Mouse (Mus musculus) adrenal gland, adult 8-10 months (tissue): ENCODE results near the gene Mfrp. TPM values are rescaled to one million over a fixed set of nuclear protein-coding genes. Genes with fewer than 3 reads are reported as not detected.
A peak's percentile ranks its signal among the peaks of the same experiment; 100 is the strongest.

Experiments
- DNase-seq: peaks from one replicate; pipeline ENCODE4 v3.0.0; 2022
- total RNA-seq, 4 experiments: library from RNA; stranded (reverse); gene quantifications; 2 replicates each; pipeline ENCODE4 v1.2.4; 2022

Mfrp gene
- total RNA-seq, 4 experiments from 2014 or later, result 0.10 to 0.31 TPM; not detected in 2

DNA sequence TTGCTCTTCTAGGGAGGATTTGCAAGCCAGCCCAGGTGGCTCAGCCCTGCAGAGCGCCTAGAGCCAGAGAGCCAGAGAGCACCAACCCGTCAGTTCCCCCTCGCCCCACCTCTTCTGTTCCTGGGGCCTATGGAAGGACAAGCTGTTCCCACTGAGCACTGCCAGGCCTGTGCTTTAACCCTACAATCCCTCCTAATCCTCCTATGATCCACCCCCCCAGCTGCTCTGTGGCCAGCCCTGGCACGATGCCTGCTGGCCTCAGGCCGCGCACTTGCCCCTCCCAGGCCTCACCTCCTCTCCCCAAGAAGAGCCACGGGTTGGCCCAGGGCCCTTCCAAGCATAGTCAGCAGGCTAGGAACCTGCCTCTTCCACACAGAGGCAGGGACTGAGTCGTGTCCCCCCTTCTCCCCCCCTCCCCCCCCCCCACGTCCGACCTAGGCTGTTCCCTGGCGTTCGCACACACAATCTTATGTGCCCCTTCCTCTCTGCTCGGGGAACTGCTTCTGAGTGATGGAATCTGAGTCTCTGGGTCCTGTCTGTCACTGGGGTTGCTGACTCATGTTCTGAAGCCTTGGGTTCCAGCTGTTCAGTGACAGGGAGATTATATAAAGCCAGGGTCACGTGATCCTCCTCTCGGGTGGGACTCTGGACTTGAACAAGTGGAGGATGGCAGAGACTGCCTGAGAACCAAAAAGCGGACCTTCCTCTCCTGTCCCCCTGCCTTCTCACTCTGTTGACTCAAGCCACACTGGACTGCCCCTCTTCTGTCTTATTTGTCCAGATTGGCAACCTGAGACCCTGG, 22.4 kb upstream of the Mfrp start:
- peak; percentile 85 for DNase-seq

DNA sequence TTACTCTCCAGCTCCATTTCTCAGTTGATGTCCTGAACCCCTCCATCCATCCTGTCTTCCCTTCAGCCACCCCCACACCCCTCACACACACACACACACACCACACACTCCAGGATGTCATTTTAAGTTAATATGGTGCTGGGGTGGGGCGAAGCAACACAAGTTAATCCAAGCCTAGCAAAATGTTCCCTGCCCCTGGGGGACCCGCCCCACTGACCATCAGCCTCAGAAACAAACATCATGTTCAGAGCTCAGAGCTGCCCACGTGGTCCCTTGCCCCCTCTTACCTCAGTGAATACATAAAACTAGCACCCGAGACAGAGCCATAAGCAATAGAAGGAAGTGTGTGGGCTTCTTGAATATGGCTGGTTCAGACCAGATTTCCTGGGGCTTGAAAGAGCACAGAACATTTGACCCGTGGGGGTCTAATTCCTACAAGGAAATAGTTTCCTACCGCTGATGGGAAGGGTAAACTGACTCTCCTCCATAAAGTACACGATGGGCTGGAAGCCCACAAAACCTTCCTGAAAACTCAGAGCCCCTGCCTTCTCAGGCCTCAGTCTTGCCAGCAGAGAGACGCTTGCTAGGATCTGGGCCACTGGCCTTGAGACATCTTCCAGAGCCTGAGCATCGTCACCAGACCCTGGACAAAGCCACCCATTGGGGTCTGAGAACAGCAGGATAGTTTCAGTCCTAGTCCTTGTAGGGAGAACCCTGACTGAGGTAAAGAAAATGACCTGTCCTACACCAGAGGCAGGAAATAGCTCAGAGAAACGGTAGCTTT, 21.3 kb upstream of the Mfrp start:
- peak; percentile 10 for DNase-seq

DNA sequence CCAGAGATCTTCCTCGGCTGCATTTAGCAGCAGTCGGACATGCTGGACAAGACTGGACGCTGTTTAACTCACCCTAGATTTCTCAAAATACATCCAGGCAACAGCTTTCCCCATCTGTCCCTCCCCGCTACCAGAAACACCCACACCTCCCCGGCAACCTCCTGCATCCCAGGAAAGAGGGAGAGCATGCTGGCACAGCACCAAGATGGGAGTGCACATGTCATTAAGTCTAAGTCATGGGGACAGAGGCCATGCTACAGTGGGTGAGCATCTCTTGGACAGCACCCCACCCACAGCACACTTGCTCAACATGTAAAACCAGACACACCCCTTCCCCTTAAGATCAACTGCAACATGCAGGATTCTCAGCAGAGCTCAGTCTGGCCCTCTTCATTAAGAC, 20.6 kb upstream of the Mfrp start:
- no peak for DNase-seq

DNA sequence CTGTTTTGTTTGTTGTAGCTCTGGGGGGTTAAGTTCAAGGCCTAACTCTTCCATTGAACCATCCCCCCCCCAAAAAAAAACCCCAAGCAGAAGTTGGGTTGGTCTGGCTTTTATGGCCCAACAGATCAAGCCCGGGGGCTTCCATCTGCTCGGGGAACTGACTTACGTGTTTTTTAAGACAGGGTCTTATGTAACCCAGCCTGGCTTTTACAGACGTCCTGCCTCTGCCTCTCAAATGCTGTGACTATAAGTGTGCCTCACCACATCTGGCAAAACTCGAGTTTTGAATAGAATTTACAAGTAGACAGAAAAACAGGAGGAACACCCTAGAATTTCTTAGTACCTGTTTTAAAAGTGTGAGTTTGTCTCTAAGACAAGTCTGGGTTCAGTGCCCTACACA, 19.9 kb upstream of the Mfrp start:
- DNase-seq, result no peak

DNA sequence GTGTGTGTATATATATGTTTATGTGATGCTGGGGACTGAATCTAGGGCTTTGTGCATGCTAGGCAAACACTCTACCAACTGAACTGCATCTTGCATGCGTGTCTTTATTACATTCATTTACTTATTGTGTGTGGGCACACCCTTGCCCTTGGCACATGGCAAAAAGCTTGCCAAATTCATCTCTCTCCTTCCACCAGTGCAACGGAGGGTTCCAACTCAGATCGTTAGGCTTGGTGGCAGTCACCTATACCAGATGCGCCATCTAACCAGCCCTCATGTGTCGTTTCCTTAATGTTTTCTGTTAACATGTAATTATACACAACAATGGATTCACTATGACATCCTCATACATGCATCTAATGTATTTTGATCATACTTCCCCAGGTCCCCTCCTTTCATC, 19.3 kb upstream of the Mfrp start:
- DNase-seq, result no peak

DNA sequence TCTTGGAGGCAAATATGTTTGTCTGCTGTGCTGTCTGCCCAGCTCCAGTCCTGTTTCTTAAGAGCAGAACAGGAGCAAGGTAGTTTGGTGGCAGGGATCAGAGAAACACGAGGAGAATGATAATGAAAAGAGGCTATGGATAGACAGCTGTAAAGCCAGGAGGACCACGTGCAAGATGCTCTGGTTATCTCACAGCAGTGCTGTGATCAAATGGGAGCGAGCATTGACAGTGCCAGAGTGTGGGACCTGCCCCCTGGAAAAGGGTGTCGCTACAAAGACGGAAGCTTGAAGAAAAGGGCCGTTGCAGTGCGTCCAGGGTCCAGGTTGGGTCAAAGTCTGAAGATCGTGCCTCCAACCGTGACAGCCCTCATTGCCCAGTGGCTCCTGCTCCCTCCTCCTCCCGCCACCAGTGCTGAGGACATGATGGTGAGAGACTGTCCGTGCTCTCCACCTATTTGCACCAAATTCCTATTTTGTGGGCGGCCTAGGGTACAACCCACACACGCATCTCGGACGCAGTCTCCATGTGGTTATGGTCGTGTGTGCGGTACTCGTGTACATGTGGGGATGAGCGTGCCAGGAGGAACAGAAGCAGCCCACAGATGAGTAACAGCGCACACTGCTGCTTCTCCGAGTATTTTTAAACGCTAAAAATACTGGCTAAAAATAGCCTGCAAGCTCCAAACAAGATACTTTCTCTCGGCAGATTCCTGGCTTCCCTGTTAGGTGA, 18.0 kb upstream of the Mfrp start:
- DNase-seq, result no peak

DNA sequence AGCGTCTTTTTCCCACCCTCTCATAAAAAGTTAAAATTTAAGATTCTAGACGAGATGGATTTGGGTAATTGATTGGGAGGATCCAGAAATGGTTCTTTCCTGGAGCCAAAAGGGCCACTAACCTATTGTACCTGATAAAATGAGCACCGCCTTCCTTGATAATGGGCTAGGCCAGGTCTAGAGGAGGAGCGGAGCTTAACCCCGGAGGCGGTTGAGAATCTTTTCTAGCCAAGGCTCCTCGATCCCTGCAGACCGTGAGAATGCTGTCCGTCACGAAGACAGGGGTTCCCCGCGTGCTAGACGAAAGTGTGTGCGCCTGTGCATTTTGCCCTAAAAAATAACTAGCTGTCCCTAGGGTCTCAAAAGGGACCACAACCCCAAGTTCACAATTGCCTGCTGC, 17.3 kb upstream of the Mfrp start:
- no peak for DNase-seq

DNA sequence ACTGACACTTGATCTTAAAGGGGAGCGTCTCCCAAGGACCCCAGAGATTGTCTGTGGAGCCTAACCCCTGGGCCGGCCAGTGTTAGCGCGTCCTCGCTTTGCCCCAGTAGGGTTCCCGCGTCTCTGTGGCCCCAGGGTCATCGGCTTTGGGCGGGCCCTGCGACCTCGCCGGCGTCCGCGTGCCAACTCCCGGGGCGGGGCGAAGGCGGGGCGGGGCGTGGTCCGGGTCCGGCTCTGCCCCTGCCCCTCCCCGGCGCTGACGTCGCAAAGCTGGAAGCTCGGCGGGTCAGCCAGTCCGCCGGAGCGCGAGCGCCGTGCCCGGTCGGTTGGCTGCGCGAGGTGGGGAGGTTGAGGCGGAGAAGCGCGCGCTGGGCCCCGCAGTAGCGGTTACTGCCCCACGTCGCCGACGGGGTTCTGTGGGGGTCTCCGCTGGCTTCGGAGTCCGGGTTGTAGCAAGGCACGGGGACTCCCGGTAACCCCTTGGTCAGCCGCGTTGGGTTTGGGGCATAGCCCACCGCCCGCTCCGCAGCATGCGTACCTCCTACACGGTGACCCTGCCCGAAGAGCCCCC, 16.8 kb upstream of the Mfrp start:
- DNase-seq, result peak; percentile 93

DNA sequence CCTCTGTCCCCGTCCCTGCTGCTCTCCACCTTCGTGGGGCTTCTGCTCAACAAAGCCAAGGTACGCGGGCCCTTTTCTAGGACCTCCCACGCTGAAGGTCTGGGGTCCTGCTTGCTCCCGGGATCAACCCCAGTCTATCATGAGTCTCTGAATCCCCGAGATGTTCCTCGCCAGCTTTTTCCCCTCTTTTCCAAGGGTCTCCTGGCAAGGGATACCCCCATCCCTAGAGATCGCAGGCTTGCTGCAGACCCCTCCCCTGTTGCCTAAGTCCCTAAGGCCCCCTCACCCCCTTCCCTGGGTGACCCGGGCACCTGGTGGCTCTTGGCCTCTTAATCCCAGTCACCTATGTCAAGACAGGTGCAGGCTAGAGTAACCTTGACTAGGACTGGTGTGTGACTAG, 16.3 kb upstream of the Mfrp start:
- no peak for DNase-seq

DNA sequence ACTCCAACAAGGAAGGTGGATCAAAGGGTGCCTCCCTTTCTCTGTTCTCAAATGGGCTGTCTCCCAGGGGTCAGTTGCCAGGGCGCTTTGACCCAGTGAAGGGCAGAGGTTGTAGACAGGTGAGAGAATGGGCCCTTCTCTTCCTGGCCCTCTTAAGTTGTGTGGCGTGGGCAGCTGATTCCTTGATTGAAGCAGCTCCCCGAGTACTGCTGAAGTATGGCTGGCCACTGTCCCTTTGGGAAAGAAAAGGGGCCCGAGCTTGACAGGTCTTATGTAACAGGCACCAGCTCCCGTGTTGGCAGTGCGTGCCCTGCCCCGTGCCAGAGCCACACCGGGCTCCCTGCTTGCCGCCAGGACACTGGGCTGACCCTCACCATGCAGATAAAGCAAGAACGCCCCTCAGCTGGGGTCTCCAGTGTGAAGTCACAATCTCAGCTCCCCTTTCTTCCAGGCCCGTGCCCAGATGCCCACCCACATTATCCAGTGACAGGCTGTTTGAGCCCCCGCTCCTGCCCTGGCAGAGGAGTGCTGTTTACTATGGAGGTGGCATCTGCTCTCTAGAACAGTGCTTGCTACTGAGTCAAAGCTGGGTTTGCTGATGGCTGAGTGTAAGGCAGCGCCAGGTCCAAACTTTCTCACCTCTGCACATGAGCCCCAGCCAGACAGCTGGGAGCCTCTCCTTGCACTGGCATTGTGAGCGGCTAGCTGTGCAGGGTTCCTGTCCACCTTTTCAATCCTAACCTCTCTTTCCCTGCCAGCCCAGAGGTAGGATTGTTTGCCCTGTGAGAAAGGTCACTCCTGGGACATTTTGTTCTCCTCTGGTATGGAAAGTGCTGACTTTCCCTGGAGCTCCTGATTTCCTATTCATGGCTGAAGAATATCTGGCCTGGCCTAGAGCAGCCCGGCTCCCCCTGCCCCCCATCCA, 15.5 kb upstream of the Mfrp start:
- DNase-seq, result peak; percentile 67

DNA sequence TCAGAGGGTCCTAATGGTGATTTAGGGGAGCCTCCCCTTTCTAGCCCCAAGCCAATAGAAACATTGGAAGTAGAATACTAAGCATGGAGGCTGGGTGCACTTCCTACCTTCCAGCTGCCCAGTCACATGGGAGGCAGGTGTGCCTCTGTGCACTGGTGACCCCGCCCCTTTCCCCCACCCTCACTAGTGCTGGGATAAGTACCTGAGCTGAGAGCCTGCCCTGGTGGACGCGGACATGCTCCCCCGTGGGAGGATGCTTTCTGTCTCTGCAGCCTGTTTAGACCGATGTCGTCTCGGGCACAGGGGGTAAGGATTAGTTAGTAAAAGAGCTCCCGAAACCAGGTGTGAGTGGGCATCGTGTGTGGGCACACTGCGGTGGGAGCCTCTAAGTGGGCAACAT, 14.6 kb upstream of the Mfrp start:
- DNase-seq, result no peak

DNA sequence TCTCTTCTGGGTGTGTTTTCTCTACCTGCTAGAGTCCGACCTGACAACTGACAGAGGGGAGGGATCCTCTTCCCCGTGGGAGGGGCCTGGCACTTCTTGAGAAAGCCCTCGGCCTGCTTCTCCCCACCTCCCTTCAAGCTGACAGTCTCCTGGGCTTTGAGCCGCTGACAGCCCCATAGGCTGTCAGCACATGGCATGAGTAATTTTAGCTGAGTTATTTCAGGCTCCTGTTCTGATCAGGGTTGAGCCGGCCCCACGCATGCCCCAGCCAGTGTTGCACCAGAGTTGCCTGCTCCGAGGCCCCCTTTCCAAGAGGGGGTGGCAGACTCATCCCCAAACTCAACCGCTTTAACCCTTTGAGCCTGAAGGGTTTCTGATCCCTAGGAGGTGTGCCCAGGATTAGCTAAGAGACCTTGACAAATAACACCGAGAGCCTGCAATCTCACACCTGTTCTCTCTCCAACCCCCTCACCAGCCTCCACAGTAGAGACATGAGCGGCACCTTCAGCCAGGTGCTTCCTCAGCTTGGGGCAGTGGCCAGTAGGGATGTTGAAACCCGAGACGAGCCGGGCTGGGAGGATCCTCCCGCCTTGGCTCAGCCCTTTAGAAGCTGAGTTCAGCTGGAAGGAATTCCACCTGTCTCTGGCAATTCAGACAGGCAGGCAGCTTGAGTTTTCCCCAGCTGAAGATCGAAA, 13.6 kb upstream of the Mfrp start:
- no peak for DNase-seq

DNA sequence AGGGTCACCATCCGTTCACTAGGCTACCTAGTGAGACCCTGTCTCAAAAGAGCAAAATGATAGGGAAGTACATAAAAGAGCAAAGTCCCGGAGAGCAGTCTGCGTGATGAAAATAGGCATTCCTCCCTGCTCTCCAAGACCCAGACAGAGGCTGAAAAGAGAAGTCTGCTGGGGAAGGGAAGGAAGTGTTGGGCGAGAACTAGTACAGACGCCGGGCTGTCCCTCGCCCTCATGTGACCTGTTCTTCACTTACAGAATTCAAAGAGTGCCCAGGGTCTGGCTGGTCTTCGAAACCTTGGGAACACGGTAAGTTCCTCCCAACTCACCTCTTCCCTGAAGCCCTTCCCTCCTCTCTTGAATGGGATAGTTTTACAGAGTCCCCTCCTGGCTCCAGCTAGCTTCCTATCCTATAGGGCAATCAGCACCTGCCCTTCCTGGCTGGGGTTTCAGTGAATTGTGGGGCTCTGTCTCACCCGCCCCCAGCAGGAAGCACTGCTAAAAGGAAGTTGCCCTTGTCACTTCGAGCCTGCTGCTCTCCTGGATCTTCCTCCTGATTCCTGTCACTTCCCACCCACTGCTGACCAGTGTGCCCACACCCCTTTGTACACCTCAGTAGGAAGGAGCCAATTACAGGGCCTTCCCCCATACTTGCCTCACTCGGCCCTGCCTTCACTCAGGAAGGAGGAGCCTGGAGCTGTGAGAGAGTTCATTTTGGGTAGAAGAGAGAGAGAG, 12.5 kb upstream of the Mfrp start:
- no peak for DNase-seq

DNA sequence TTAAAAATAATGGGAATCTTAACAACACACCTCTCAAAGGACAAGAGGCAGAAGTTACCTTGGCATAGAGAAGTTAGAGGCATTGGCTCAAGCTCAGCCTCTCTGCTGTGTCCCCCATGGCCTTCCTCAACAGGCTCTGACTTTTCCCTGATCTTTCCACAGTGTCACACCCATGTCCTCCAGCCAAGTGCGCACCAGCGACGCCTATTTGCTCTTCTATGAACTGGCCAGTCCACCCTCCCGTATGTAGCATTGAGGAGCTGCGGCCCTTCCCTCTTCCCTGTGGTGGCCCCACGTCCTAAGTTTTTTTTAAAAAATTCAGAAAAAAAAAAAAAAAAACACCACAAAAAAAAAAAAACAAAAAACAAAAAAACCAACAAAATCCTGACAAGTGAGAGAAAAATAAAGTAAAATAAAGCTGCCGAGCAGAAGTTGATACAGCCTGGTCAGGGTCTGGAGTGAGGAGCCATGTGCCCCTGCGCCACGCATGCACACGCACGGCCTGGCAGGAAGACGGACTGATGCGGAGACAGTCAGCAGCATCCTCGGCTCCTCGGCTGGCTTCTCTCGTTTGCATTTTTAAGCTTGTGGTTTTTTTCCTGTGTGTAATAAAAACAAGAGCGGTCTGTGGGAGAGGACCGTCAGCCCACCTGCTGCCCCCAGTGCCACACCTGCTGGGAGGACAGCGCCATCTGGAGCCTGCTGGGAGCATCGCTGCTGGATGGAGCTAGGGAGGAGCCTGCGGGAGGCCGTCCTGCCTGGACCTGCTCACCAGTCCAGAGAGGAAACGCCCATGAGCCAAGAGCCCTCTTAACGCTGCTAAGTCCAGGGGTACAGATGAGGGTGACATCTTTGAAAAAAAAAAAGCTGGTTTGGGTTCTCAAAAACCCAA, 7.7 kb upstream of the Mfrp start:
- no peak for DNase-seq

DNA sequence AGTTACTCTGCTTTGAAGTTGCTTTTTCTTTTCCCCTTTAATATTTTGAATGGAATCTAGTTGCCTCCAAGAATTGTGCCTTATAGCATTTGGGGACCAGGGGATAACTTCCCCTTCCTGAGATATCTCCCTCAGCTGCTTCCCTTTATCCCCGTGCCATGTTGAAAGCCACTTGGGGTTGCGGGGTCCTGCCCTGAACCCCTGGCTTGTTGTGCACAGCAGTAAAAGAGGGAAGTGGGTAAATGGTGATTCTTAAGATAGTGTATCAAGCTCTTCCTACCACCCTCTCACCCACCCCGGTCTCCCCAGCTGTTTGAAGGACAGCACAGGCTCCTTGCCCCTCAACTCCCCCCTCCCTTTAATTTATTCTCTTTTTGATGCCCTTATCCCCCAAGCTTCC, 6.8 kb upstream of the Mfrp start:
- DNase-seq, result no peak

DNA sequence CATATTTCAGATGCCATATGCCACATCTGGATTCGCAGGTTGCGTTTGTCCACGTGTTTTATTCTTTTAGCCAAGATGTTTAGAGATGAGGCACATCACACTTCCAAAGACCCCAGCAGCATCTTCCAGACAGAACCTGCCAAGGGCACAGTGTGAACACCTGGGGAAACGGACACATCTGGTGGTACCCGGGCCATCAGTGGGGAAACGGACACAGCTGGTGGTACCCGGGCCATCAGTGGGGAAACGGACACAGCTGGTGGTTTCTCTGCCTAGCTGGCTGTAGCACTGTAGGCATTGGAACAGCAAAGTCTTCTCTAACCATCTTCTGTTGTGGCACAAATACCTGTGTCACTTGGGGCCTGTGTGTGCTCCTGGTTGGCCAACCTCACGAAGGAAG, 5.7 kb upstream of the Mfrp start:
- no peak for DNase-seq

DNA sequence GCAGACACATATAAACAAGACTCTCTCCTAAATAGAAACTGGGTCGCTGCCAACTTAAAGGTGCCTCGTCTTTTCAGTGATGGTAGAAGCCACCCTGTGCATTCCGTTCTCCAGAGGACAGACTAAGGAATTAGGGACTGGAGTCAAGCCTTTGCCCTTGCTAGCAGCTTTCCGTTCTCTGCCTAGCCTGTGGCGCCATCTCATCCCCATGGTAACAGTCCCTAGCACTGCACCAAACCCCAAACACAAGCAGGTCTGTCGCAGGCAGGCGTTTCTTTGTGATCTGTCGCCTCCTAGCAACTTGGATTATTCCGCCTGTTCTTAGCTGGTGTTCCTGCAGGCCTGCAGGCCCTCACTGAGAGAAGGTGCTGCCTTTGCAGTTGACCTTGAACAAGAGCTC, 5.0 kb upstream of the Mfrp start:
- DNase-seq, result no peak

DNA sequence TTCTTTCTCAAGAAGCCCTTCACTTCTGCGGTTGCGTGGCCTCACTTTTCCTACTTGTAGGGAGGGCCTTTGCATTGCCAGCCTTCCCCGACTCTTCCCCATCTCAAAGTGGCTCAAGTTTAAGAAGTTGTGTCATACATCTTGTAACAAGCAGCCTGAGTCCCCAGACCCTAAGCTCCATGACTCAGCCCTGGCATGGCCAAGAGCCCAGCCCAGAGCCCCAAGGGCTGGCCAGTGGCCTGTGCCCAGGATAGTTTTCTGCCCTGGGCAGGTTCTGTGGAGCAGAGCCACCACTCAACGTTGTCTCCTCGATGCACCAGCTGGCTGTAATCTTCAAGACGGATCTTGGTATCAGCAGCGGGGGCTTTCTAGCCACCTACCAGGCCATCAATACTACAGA, 3.4 kb downstream of the Mfrp start:
- no peak for DNase-seq

DNA sequence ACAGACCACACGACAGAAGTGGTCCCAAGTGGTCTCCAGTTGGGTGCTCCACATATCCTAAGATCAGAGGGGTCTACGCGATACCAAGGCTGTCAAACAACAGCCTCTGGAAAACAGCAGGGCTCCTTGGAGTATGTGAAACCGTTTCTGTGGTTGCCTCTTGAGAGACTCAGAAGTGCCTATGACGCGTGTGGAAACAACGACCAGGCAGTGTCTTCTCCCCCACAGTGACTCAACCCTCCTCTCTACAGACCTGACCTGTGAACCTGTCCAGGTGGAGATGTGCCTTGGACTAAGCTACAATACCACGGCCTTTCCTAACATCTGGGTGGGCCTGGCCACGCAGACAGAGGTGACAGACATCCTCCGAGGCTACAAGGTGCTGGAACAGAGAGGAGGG, 4.3 kb downstream of the Mfrp start:
- DNase-seq, result no peak

DNA sequence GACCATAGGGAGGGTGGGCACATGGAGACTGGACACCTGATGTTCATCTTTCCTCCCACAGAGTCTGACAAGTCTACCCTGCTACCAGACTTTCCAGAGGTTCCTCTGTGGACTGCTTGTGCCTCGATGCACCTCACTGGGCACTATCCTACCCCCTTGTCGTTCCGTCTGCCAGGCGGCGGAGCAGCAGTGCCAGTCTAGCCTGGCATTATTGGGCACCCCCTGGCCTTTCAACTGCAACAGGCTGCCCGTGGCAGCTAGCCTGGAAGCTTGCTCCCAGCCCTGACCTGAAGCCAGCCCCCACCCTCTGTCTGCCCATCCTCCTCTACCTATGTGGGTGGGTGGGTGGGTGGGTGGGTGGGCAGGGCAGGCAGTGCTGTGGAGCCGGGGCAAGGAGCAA, 4.7 kb downstream of the Mfrp start:
- no peak for DNase-seq
